8 mouse cellular contexts compared by ENCODE assay signal in genomic region chr9:71897399-71897798, GRCm38 (mm10).
DNase-seq lines count a peak whose midpoint lies in the region; ATAC-seq and TF ChIP-seq lines count a peak whose summit lies in the region.

No protein-coding gene starts in this region.

- H3K36me3 ChIP-seq in embryonic facial prominence, embryonic 12.5 days: no peaks in the 10 kb centered on the region
- H3K36me3 ChIP-seq in hindbrain, embryonic 10.5 days: peaks cover under 1% of the 10 kb centered on the region; the same call in 1 of the 2 replicates
- peaks cover 3% of the 10 kb centered on the region; the same call in 1 of the 2 replicates for H3K36me3 ChIP-seq in midbrain, embryonic 10.5 days
- no peaks in the 10 kb centered on the region for H3K36me3 ChIP-seq in liver, embryonic 11.5 days (ENCODE audit: control insufficient read depth, insufficient read depth, low read length)

- H3K27me3 ChIP-seq in embryonic facial prominence, embryonic 12.5 days: no peaks in the 10 kb centered on the region
- H3K27me3 ChIP-seq in hindbrain, embryonic 10.5 days (ENCODE audit: insufficient read depth, poor library complexity, severe bottlenecking): no peaks in the 10 kb centered on the region
- no peaks in the 10 kb centered on the region for H3K27me3 ChIP-seq in midbrain, embryonic 10.5 days (ENCODE audit: low read depth, poor library complexity, severe bottlenecking)
- H3K27me3 ChIP-seq in liver, embryonic 11.5 days (replicated peaks; ENCODE audit: control insufficient read depth, insufficient read depth, low read length): no peaks in the 10 kb centered on the region

- no peak for ATAC-seq in embryonic facial prominence, embryonic 12.5 days (ENCODE audit: insufficient number of reproducible peaks, insufficient read depth, low FRiP score, low TSS enrichment)
- ATAC-seq in liver, embryonic 11.5 days (replicated peaks; ENCODE audit: low FRiP score): no peak

- DNase-seq in layer of hippocampus, adult 2 months (ENCODE audit: low spot score in 2 of 2): peak in 1 of 2 experiments; percentile 29
- no peak for DNase-seq in layer of hippocampus, adult 9-10 months (ENCODE audit: low spot score)
- peak; percentile 67 for DNase-seq in hindbrain, embryonic 10.5 days (ENCODE audit: low spot score)
- DNase-seq in midbrain, embryonic 10.5 days (ENCODE audit: low spot score): peak; percentile 71
- DNase-seq in liver, embryonic 11.5 days (ENCODE audit: low spot score): no peak
- no peak for DNase-seq in MN1 (ENCODE audit: low spot score)
- no peak for DNase-seq in cerebellum, postnatal 14 days

- peak overlapping the region; percentile 51 for H3K27ac ChIP-seq in layer of hippocampus, adult 2 months
- peak overlapping the region; percentile 74 for H3K27ac ChIP-seq in embryonic facial prominence, embryonic 12.5 days
- peak overlapping the region; percentile 88 for H3K27ac ChIP-seq in hindbrain, embryonic 10.5 days
- peak overlapping the region; percentile 87 for H3K27ac ChIP-seq in midbrain, embryonic 10.5 days (replicated peaks)
- no peak overlapping the region for H3K27ac ChIP-seq in liver, embryonic 11.5 days (ENCODE audit: low read depth, low read length)

- no peak overlapping the region for H3K9ac ChIP-seq in embryonic facial prominence, embryonic 12.5 days
- no peak overlapping the region for H3K9ac ChIP-seq in liver, embryonic 11.5 days (ENCODE audit: low read depth, low read length)

- no peak overlapping the region for H3K4me3 ChIP-seq in layer of hippocampus, adult 2 months
- no peak overlapping the region for H3K4me3 ChIP-seq in embryonic facial prominence, embryonic 12.5 days
- peak overlapping the region; percentile 4; the same call in 1 of the 2 replicates for H3K4me3 ChIP-seq in hindbrain, embryonic 10.5 days
- peak overlapping the region; percentile 62; the same call in 1 of the 2 replicates for H3K4me3 ChIP-seq in midbrain, embryonic 10.5 days
- no peak overlapping the region for H3K4me3 ChIP-seq in liver, embryonic 11.5 days (ENCODE audit: low read depth, low read length)

- no peak for TF ChIP-seq CTCF in layer of hippocampus, adult 2 months (conservative IDR thresholded peaks at IDR 0.05)

- peaks cover 34% of the 10 kb centered on the region for H3K4me1 ChIP-seq in embryonic facial prominence, embryonic 12.5 days
- peaks cover 73% of the 10 kb centered on the region for H3K4me1 ChIP-seq in hindbrain, embryonic 10.5 days (replicated peaks)
- peaks cover 84% of the 10 kb centered on the region for H3K4me1 ChIP-seq in midbrain, embryonic 10.5 days
- H3K4me1 ChIP-seq in liver, embryonic 11.5 days (replicated peaks; ENCODE audit: control insufficient read depth, insufficient read depth, low read length): 0 out of 2 replicates have a peak, but pooled peaks cover 3% of the 10 kb centered on the region

- no peak overlapping the region for H3K4me2 ChIP-seq in embryonic facial prominence, embryonic 12.5 days (replicated peaks)
- H3K4me2 ChIP-seq in liver, embryonic 11.5 days: no peak overlapping the region

- WGBS in embryonic facial prominence, embryonic 12.5 days: 9% methylated on average over 1 of the region's 1 CpGs
- 7% methylated on average over 1 of the region's 1 CpGs for WGBS in hindbrain, embryonic 10.5 days
- 0% methylated on average over 1 of the region's 1 CpGs for WGBS in midbrain, embryonic 10.5 days
- WGBS in liver, embryonic 11.5 days: 70% methylated on average over 1 of the region's 1 CpGs

- no peaks in the 10 kb centered on the region for H3K9me3 ChIP-seq in embryonic facial prominence, embryonic 12.5 days
- H3K9me3 ChIP-seq in hindbrain, embryonic 10.5 days: no peaks in the 10 kb centered on the region
- H3K9me3 ChIP-seq in midbrain, embryonic 10.5 days (replicated peaks): no peaks in the 10 kb centered on the region
- no peaks in the 10 kb centered on the region for H3K9me3 ChIP-seq in liver, embryonic 11.5 days (ENCODE audit: control insufficient read depth, low read length)

Comparison
In these comparisons a context has a peak if more than half of its experiments do, and no peak if none do; other contexts are left out.
1. DNase-seq: peak in hindbrain, embryonic 10.5 days (single experiment) and midbrain, embryonic 10.5 days (single experiment); none in layer of hippocampus, adult 9-10 months (single experiment), liver, embryonic 11.5 days (single experiment), MN1 (single experiment) and cerebellum, postnatal 14 days (0 of 2).
2. H3K4me3 ChIP-seq: peak in hindbrain, embryonic 10.5 days (single experiment) and midbrain, embryonic 10.5 days (single experiment); none in layer of hippocampus, adult 2 months (single experiment), embryonic facial prominence, embryonic 12.5 days (single experiment) and liver, embryonic 11.5 days (single experiment).